Mouse (Mus musculus) frontal cortex, adult (tissue): ENCODE data around the gene Svs5.
"Not testable (repeated sequence)": the region's sequence is repeated elsewhere in the genome, so short reads cannot be mapped to it uniquely, and the experiment has no call there.

Experiments used
- ATAC-seq: cut with Nextera tagmentation; 2 replicates; pipeline ENCODE4 v1.9.2; 2017; ENCODE audit warnings: mild to moderate bottlenecking, moderate library complexity, mixed read lengths; ENCODE audit not compliant: low TSS enrichment

Svs5 gene

DNA sequence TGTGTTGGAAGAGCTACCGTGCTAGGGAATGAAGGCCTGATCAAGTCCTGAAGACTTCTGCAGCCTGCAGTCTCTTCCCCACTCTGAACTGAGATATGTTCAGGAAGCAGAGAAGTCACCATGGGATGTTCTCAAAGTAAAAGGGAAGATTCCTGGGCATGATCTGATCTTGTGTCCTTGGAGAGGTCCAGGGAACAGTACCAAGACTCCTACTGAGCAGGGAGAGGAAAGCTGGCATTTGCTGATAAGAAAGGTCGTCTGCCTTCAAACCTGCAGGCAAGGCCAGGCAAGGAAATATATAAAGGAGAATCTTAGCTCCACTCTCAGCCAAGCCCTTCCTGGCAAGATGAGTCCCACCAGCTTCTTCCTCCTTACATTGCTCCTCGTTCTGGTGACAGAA is at the start of gene Svs5:
Gene Svs5, plus strand, starts transcription at position 301 of the 400 bp plus-strand sequence.
- not testable (repeated sequence) for ATAC-seq

DNA sequence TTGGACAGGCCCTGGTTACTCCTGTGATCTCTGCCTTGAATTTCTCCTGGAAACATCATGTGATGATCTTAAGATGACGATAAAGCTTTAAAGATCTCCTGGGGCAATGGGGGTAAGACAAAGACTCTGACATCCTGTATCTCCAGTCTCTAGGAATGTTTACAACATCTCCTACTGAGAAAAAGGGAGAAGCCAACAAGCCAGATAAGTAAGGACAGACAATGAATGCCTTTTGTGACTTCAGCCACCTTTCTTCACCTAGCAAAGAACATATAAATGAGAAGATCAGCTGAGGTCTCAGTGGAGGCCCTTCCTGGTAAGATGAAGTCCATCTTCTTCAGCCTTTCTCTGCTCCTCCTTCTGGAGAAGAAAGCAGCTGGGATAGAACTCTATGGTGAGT is 43.6 kb upstream of the Svs5 start, which contains the start of gene Svs3a:
Gene Svs3a, plus strand, starts transcription at position 301 of the 400 bp plus-strand sequence.
- ATAC-seq: not testable (repeated sequence)

DNA sequence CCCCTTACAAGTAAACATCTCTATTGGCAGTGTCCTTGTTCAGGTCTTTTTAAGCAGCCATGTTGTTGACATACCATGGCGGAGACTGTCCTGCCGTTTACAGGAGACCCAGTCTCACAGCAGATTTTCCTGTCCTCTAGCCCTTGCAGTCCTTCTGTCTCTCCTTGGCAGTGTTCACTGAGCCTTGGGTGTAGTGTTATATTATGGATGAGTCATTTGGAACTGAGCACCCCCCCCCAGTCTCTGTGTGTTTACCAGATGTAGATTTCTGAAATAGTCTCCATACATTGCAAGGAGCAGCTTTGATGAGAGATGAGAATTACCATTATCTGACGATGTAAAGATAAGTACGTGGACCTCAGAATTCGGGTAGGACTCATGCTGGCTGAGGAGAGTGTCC is 19.9 kb upstream of the Svs5 start:
- peak; percentile 86 for ATAC-seq

DNA sequence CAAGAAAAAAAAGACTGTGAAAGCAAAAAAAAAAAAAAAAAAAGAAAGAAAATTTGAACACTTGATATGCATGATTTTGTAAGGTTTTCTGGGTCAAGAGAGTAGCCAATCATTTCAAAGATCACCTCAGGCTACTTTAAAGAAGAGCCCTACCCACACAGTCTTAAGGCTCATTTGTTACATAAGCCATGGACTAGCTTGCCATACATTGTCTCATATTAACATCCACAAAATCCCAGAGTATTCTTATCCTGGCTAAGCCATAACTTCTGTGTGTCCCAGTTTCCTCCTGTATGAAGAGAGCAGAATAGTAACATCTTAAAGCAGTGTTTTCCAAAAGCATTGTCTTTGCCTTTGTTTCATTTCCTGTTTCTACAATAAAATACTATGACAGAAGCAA is 17.1 kb upstream of the Svs5 start:
- peak; percentile 96 for ATAC-seq

DNA sequence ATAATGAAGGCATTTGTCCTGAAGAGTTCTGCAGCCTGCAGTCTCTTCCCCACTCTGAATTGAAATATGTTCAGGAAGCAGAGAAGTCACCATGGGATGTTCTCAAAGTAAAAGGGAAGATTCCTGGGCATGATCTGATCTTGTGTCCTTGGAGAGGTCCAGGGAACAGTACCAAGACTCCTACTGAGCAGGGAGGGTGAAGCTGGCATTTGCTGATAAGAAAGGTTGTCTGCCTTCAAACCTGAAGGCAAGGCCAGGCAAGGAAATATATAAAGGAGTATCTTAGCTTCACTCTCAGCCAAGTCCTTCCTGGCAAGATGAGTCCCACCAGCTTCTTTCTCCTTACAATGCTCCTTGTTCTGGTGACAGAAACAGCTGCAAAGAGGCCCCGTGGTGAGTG is 16.1 kb upstream of the Svs5 start, which contains the start of gene Svs6:
Gene Svs6, plus strand, starts transcription at position 301 of the 400 bp plus-strand sequence.
- not testable (repeated sequence) for ATAC-seq

DNA sequence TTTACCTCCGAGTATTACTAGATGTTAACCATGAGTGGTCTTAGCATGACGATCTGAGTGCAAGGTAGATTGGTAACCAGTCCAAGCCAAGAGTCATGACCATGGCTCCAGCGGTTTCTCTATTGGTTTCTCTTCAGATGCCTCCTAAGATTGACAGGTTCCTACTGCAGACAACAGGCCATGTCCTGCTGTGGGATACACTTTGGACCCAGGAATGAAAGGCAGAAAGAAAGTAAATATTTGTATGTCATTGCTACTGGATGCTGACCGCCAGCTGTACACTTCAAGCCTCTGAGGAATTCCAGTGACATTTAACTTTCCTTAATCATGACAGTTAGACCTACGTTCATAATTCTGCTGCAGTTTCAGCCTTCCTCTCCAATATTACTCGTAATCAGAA is 11.6 kb upstream of the Svs5 start:
- no peak for ATAC-seq

DNA sequence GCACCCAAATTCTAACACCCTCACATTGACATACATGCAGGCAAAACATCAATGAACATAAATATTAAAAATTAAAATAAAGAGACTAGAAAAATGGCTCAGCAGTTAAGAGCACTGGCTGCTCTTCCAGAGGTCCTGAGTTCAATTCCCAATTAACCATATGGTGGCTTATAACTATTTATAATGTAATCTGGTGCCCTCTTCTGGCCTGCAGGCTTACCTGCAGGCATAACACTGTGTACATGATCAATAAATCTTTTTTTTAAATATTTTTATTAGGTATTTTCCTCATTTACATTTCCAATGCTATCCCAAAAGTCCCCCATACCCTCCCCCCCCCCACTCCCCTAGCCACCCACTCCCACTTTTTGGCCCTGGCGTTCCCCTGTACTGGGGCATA is 11.2 kb downstream of the Svs5 start:
- ATAC-seq: not testable (repeated sequence)

DNA sequence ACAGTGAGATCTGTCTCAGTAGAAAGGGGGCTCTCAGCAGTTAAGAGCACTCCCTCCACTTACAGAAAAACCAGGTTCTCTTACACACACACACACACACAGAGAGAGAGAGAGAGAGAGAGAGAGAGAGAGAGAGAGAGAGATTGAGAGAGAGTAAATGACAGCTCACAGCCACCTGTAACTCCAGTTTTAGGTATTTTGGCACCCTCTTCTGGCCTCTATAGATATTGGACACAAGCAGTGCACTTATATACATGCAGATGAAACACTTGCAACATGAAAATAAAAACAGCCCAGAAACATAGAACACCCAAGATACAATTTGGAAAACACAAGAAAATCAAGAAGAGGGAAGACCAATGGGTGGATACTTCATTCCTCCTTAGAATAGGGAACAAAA is 15.2 kb downstream of the Svs5 start:
- not testable (repeated sequence) for ATAC-seq

DNA sequence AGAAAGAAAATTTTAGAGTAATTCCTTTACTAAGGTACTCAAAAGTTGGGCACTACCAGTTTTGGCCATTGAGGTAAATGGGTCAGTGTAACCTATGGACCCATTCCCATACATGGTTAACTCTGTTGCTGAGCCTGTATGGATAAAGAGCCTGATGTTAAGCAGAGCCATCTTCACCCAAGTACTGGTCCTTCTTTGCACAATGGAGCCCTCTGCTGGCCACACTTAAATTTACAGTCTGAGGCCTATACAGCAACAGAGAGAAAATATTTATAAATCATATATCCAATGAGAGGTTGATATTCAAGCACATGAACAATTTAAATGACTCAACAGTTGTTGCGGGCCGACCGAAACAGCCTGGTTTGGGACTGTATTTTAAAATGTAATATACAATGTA is 16.4 kb downstream of the Svs5 start:
- no peak for ATAC-seq

DNA sequence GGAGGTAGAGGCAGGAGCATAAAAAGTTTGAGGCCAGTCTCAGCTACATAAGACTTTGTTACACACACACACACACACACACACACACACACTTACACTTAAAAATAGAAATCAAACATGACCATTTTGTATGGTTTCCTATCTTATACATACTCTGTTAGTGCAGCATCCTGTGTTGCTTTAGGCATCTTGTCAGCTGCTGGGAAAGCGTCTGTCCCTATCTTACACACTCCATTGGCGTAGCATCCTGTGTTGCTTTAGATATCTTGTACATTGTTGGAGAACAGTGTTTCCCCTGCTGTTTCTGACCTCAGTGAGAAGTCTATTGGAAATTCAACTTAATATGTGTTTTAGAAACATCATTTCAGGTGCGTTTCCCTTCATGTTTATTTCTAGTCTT is 20.2 kb downstream of the Svs5 start:
- no peak for ATAC-seq

DNA sequence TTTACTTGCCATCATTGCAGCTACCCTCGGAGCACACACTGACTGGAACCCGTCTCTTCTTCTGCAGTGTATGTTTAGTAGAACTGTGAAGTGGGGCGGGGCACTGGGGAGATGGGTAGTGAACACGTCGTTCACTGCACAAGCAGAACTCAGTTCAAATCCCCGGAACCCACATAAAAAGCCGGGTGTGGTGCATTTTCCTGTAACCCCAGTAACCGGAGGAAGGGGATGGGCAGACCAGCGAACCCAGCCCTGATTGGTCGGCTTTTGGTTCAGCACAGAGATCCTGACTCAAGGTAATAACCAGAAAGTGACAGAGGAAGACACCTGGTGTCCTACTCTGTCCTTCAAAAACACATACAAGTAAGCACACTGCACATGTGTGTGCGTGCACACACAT is 20.8 kb downstream of the Svs5 start:
- ATAC-seq: no peak

DNA sequence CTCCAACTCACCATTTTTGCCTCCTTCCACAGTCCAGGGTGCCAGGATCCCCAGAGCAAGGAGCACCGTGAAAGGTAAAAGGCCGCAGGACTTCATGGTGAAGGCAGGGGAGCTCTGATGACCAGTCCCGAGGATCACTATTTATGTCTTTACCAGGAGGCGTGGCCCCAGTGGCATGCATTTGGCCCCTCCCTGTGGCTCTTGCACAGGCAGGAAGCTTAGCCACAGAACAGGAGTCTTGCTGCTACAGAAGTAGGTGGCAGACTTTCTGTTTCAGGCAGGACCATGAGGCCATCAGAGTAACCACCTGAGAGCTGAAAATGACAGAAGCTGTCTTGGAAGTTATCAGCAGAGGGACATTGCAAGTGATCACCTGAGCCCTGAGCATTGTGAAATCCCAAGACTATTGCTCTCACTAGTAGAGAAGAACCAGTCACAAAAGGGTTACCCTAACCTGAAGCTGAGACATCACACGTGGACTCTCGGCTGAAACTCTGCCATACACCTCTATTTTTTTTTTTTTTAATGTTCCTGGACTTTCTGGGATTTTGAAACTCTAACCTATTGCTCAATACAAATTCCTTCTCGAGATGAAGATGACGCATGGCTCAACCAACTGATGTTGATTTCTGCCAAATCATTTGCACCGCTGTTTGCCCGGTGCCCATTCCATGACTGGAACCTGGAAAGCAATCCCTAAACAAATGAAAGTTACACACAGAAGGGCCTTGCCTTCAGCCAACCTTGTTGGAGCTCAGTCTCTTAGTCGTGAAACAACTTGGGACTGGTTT is 23.8 kb downstream of the Svs5 start:
- no peak for ATAC-seq

DNA sequence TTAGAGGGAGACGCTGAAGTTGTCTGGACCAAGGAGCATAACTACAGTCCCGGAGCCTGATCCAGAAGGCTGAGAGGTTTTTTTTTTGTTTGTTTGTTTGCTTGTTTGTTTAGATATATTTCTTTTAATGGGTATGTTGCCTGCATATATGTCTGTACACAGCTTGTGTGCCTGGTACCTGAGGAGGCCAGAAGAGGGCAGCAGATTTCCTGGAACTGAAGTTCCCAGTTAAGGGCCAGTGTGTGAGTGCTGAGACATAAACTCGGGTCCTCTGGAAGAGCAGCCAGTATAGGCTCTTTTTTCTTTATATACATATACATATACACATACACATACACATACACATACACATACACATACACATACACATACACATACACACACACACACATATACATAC is 25.8 kb downstream of the Svs5 start:
- no peak for ATAC-seq

DNA sequence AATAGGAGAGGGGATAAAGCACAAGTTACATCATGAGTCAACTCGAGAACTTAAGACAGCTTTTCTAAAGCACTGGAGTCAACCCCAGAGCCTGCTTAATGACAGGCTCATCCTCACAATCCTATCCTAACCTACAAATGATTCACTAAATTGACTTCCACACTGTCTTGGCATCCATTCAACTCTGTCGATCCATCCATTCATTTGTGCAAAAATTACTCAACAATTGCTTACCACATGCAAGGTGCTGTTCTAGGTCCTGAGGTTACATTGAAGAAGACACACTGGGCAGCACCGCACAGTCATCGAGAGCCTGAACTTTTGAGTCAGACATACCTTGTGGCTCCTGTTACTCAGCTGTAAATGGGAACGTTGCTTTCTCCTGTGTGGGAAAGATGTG is 26.5 kb downstream of the Svs5 start:
- ATAC-seq: no peak

DNA sequence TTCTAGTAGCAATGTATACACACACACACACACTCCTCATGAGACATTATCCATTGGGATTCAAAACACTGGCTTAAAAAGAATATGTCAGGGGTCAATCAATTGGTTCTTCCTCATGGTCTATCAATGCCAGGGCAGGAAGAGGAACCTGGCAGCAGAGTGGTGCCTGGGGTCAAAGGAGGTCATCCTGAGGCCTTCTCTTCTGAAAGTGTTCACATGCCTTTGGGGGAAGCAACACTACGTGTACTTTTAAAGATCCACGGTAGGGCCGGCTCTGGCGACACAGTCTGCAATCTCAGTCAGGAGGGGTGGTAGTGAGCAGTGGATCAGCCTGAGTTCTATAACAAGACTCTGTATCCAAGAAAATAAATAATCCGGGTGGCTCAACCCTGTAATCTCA is 27.1 kb downstream of the Svs5 start:
- ATAC-seq: no peak

DNA sequence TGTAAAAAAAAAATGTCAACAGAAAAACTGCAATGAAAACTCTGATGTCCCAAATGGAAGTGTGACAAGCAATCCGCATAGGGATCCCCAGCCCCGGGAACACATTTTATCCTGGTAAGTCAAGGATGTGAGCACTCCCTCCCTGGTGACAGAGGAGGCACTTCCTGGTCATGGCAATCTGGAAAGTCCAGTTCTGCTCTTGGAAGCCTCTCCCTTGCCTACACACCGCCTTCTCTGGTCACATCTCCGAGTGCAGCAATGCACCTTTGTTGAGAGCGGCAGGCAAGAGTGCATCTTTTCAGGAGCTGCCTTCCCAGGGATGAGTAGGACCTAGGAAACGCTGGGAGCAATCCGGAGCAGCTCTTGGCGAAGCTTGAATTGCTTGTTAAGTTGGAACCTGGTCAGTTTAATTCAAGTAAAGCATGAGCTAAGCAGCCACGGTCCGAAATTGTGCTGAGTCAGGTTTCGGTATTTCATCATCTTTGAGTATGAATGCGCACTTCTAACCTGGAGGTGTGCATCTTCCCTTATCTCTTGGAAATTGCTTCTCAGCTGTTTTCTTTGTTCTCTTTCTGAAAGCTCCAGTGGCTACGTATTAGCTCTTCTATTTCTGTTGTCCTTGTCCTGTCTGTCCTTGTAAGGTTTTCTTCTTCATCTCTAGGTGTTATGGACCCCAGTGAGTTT is 28.6 kb downstream of the Svs5 start:
- ATAC-seq: no peak

DNA sequence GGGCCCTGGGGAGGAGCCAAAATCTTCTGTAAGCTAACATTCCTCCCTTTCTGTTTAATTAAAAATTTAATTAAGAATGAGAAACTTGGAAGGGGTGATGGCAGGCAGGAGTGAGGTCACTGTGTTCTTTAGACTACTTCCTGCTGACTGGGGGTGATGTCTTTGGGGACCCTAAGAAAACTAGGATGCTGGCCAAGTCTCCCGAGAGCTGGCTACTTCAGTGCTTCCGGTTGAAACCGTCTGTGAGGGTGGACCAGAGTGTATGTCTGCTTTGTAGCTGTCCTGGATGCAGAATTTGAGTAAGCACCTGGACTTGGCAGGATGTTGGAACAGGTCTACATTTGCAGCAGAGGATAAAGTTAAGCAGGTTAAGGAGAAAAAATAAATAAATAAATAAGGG is 34.4 kb downstream of the Svs5 start:
- no peak for ATAC-seq

DNA sequence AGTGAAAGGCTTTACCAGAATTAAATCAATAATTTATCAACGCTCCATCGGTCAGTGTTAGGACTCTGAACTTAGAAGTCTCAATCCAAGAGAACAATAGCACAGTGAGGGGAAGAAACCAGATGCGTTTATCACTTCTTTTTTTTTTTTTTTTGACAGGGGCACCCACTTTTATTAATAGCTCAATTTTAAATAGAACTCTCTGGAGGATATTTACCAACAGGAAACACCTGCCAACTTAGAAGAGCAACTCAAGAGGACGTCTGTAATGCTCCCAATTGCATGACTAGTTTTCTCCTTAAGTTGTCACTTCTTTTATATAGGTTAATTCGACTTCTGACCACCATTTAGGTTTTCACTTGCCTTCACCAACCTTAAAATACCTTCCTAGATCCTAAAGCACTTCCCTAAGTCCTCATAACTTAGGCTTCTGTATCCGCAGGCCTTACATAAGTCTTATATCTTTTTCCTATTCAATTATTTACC is 36.1 kb downstream of the Svs5 start:
- no peak for ATAC-seq

DNA sequence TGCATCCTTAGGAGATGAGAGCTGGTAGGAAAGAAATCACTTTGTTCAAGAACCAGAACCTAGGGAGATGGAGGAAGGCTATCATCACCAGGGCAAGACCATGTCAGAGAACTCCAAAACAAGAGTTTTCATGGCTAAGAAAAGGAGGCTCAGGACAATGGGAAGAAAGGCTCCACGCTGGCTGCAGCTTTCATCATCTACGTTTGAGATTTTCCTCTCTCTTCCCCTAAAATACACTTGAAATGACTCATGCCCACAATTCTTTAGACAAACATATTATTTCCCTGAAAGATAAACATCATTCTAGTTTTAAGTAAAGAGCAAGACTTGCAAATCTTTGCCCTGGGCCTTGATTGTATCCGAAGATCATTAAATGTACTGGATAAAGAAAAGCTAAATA is 38.8 kb downstream of the Svs5 start:
- no peak for ATAC-seq

DNA sequence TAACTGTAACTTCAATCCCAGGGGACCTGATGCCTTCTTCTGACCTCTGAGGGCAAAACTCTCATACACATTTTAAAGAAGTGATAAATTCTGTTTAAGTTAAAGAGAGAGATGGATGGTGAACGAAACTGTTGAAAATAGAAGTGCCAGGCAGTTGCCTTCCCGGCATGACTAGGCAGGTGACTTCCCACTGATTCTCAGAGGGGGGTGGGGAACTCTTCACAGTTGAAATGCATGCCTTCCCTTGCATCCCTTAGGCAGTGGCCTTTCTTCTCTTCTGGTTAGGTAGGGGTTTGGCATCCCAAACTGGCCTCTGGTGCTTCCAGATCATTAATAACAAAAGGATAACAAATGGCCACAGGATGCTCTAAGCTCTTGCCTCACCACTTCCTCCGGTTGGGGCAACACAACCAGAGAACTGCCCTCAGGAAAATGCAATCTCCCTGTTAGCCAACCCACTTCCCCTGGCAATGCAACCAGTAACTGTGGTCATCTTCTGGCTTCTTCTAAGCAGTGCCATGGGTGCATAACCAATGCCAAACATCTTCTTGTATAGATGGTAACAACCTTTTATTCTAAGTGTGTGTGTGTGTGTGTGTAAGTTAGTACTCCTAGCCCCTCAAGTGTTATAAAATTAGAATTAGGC is 40.0 kb downstream of the Svs5 start:
- no peak for ATAC-seq

DNA sequence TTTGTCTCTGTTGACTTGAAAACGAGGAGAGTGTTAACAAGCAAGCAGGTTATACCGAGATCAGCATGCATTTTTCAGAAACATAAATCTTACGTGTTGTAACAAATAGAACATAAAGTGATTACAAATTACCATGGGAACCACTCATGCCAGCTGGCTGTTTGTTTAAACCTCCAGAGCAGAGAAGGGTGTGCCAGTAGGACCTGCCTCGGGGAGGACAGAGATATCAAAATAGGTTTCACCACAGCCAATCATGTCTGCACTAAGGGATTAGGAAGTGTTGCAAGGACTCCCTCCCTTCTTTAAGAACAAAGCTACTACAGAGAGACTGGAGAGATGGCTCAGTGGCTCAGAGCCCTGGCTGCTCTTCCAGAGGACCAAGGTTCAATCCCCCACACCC is 40.6 kb downstream of the Svs5 start:
- no peak for ATAC-seq
